8 mouse cellular contexts compared by ENCODE assay signal in the genomic region with DNA sequence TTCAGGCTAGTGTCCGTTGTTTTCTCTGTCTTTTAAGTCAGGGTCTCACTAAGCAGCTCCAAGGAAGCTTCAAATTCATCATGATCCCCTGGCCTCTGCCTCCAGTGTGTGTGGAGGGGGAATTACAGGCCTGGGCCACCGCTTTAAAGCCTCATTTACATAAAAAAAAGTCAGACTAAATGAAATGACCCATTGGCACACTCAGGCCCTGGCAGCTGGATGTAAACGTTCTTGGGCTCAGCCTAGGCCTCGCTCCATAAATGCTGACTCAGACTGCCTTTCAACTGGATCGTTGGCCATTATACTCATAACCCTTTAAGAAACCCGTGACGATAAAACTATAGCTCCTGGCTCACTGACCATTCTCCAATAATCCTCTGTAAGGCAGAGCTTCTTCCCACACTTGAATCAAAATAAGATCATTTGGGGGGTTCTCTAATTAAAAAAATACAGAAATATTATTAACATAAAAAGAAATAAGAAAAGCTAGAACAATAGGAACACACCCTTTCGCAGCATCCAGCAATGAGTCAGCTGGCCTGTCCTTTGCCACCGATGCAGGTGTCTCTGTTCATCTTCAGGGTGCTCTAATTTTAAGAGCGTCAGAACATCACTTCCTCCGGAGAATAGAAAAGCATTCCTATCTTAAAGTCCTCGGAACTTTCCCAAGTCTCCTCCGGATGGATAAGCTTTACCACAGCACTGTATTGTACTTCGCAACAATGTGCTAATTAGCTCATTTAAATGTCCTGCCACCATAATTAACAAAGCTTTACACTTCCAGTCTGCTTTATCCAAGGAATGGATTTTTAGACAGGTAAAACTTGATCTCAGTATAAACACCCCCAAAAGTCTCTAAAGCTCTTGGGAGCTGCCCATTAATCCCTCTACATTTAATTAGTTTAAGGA. TPM values are rescaled to one million over a fixed set of nuclear protein-coding genes. Genes with fewer than 3 reads are reported as not detected.
DNase-seq lines count a peak whose midpoint lies in the region; ATAC-seq and TF ChIP-seq lines count a peak whose summit lies in the region.

No protein-coding gene starts in this region.

- H3K4me3 ChIP-seq in heart, embryonic 15.5 days = peak overlapping the region; percentile 99
- H3K4me3 ChIP-seq in liver, embryonic 14.5 days (ENCODE audit: insufficient read depth in 1 of 2, low read depth in 2 of 2, low read length in 2 of 2) = peak overlapping the region; percentile 67 to 95
- H3K4me3 ChIP-seq in stomach, postnatal 0 days (ENCODE audit: low read depth, low read length) = peak overlapping the region; percentile 92

- TF ChIP-seq EP300 in liver, embryonic 14.5 days (IDR thresholded peaks at IDR 0.05; ENCODE audit: low read depth) = no peak
- TF ChIP-seq EP300 in stomach, postnatal 0 days (optimal IDR thresholded peaks at IDR 0.05) = no peak

- peak overlapping the region; percentile 63 for H3K4me2 ChIP-seq in heart, embryonic 15.5 days
- peak overlapping the region; percentile 88 for H3K4me2 ChIP-seq in liver, embryonic 14.5 days (ENCODE audit: low read depth)
- H3K4me2 ChIP-seq in stomach, postnatal 0 days (replicated peaks; ENCODE audit: low read depth) = peak overlapping the region; percentile 65

- peak; percentile 33 for DNase-seq in kidney, adult 9 months
- DNase-seq in kidney, postnatal 10 days = no peak
- DNase-seq in adrenal gland, postnatal 36 days = peak; percentile 33 to 44
- DNase-seq in liver, embryonic 14.5 days (ENCODE audit: low read depth in 3 of 3, low spot score in 3 of 3) = no peak
- DNase-seq in stomach, postnatal 0 days (ENCODE audit: low spot score) = peak; percentile 25
- DNase-seq in right cerebral cortex, postnatal 25 days = no peak
- DNase-seq in gastrocnemius, postnatal 25 days = no peak

- peak overlapping the region; percentile 97 for H3K9ac ChIP-seq in heart, embryonic 15.5 days
- peak overlapping the region; percentile 82 for H3K9ac ChIP-seq in liver, embryonic 14.5 days (replicated peaks)
- H3K9ac ChIP-seq in stomach, postnatal 0 days (ENCODE audit: low read length) = peak overlapping the region; percentile 96

- no peaks in the 10 kb centered on the region for H3K27me3 ChIP-seq in heart, embryonic 15.5 days
- no peaks in the 10 kb centered on the region for H3K27me3 ChIP-seq in liver, embryonic 14.5 days (ENCODE audit: control insufficient read depth, insufficient read depth, low read length)
- H3K27me3 ChIP-seq in stomach, postnatal 0 days (ENCODE audit: control insufficient read depth, insufficient read depth, low read length) = no peaks in the 10 kb centered on the region

- H3K9me3 ChIP-seq in heart, embryonic 15.5 days (replicated peaks) = no peaks in the 10 kb centered on the region; the same call in 1 of the 2 replicates
- no peaks in the 10 kb centered on the region for H3K9me3 ChIP-seq in liver, embryonic 14.5 days (ENCODE audit: control insufficient read depth, low read length)
- no peaks in the 10 kb centered on the region for H3K9me3 ChIP-seq in stomach, postnatal 0 days (ENCODE audit: control insufficient read depth, low read length)

- 22% methylated on average over 14 of the region's 14 CpGs for WGBS in heart, embryonic 15.5 days
- 35% methylated on average over 14 of the region's 14 CpGs for WGBS in liver, embryonic 14.5 days (ENCODE audit: insufficient replicate concordance)
- 19% methylated on average over 14 of the region's 14 CpGs for WGBS in stomach, postnatal 0 days

- TF ChIP-seq CTCF in liver, embryonic 14.5 days (IDR thresholded peaks at IDR 0.05; ENCODE audit: low read depth) = no peak
- TF ChIP-seq CTCF in stomach, postnatal 0 days (IDR thresholded peaks at IDR 0.05; ENCODE audit: low read depth) = no peak

- H3K4me1 ChIP-seq in heart, embryonic 15.5 days (replicated peaks) = peaks cover 19% of the 10 kb centered on the region
- peaks cover 0 to 2% of the 10 kb centered on the region in 2 experiments; a peak in 1 of 4 replicates for H3K4me1 ChIP-seq in liver, embryonic 14.5 days (replicated peaks; ENCODE audit: control insufficient read depth in 2 of 2, insufficient read depth in 2 of 2, low read length in 1 of 2)
- no peaks in the 10 kb centered on the region for H3K4me1 ChIP-seq in stomach, postnatal 0 days (replicated peaks; ENCODE audit: control insufficient read depth, insufficient read depth)

- no peak for ATAC-seq in heart, embryonic 15.5 days (replicated peaks; ENCODE audit: insufficient number of reproducible peaks, insufficient read depth, low FRiP score, low read depth)
- no peak for ATAC-seq in liver, embryonic 14.5 days (ENCODE audit: insufficient read depth)
- no peak for ATAC-seq in stomach, postnatal 0 days (ENCODE audit: low FRiP score, low TSS enrichment)

- peaks cover 20% of the 10 kb centered on the region for H3K36me3 ChIP-seq in heart, embryonic 15.5 days
- H3K36me3 ChIP-seq in liver, embryonic 14.5 days (replicated peaks; ENCODE audit: control insufficient read depth, insufficient read depth, low read depth) = peaks cover 2% of the 10 kb centered on the region; the same call in 1 of the 2 replicates
- no peaks in the 10 kb centered on the region for H3K36me3 ChIP-seq in stomach, postnatal 0 days (ENCODE audit: control insufficient read depth, insufficient read depth, low read length)

- peak overlapping the region; percentile 100 for H3K27ac ChIP-seq in heart, embryonic 15.5 days
- no peak overlapping the region; the same call in 1 of the 2 replicates for H3K27ac ChIP-seq in liver, embryonic 14.5 days
- peak overlapping the region; percentile 98 for H3K27ac ChIP-seq in stomach, postnatal 0 days (replicated peaks)

RNA-seq across cellular contexts. Expression of gene Acadl, which starts 1.1 kb away (rescaled TPM):
- total RNA-seq in adrenal gland, postnatal 36 days (2021) = 100 to 1,000 TPM; 472 to 633 TPM
- polyA plus RNA-seq in heart, embryonic 15.5 days (2015; fragmentation: Nextera tagmentation; extraction: Ambion mirVana) = 631 and 795 TPM in 2 replicates
- polyA plus RNA-seq in liver, embryonic 14.5 days (2012; rRNA removed) = 15.5 and 34.8 TPM in 2 replicates
- 105 TPM in 2 replicates for polyA plus RNA-seq in liver, embryonic 14.5 days (2014; fragmentation: Nextera tagmentation; extraction: Ambion mirVana)
- polyA plus RNA-seq in stomach, postnatal 0 days (2015; fragmentation: Nextera tagmentation; extraction: Ambion mirVana) = 217 and 232 TPM in 2 replicates
- total RNA-seq in gastrocnemius, postnatal 25 days (2021) = 100 to 1,000 TPM; 256 to 293 TPM

RNA-seq across cellular contexts. Expression of gene Kansl1l, which starts 44.7 kb away (rescaled TPM):
- 10 to 100 TPM; 17.9 to 21.0 TPM for total RNA-seq in adrenal gland, postnatal 36 days (2021)
- polyA plus RNA-seq in heart, embryonic 15.5 days (2015; fragmentation: Nextera tagmentation; extraction: Ambion mirVana) = 11.7 and 12.3 TPM in 2 replicates
- polyA plus RNA-seq in liver, embryonic 14.5 days (2012; rRNA removed) = 1.1 and 1.9 TPM in 2 replicates
- 1.9 and 2.5 TPM in 2 replicates for polyA plus RNA-seq in liver, embryonic 14.5 days (2014; fragmentation: Nextera tagmentation; extraction: Ambion mirVana)
- polyA plus RNA-seq in stomach, postnatal 0 days (2015; fragmentation: Nextera tagmentation; extraction: Ambion mirVana) = 6.5 and 6.7 TPM in 2 replicates
- total RNA-seq in gastrocnemius, postnatal 25 days (2021) = 10 to 100 TPM; 17.1 to 17.6 TPM

Comparison
In these comparisons a context has a peak if more than half of its experiments do, and no peak if none do; other contexts are left out.
1. DNase-seq: peak in kidney, adult 9 months (single experiment), adrenal gland, postnatal 36 days (2 of 2) and stomach, postnatal 0 days (single experiment); none in kidney, postnatal 10 days (single experiment), liver, embryonic 14.5 days (0 of 3), right cerebral cortex, postnatal 25 days (single experiment) and gastrocnemius, postnatal 25 days (single experiment).
2. Peak in every context shown above with its lines, with median percentiles within 50 percentile points of each other: H3K4me2 ChIP-seq, H3K4me3 ChIP-seq and H3K9ac ChIP-seq.